Mouse (Mus musculus) CH12.LX (cell line): ENCODE measurements around the gene Irgm2.

Source experiments
- CTCF ChIP-seq, 2 experiments: IDR thresholded peaks in 1 of 2; conservative IDR thresholded peaks in 1 of 2; 2 replicates each; pipeline ENCODE4 v1.5.1; 2011 to 2012; ENCODE audit warnings: low read depth in 2 of 2, low read length in 2 of 2, improper control_type of control experiment in 1 of 2, inconsistent platforms in 1 of 2, mild to moderate bottlenecking in 1 of 2, moderate library complexity in 1 of 2
- EP300 ChIP-seq: IDR thresholded peaks from 2 replicates; pipeline ENCODE4 v1.6.1; 2011; ENCODE audit warnings: low read length, improper control_type of control experiment
- GABPA ChIP-seq: IDR thresholded peaks from 2 replicates; pipeline ENCODE4 v1.6.1; 2012; ENCODE audit warnings: low read depth, low read length, improper control_type of control experiment, inconsistent platforms; ENCODE audit not compliant: insufficient replicate concordance
- MYC ChIP-seq: IDR thresholded peaks from 2 replicates; pipeline ENCODE4 v1.6.1; 2011; ENCODE audit warnings: low read depth, mild to moderate bottlenecking, improper control_type of control experiment, low read length
- POLR2A ChIP-seq: IDR thresholded peaks from 2 replicates; pipeline ENCODE4 v1.6.1; 2011; ENCODE audit warnings: low read depth, mild to moderate bottlenecking, improper control_type of control experiment, low read length

- TF ChIP-seq CTCF (conservative IDR thresholded peaks at IDR 0.05 in 1 of 2, IDR thresholded peaks at IDR 0.05 in 1 of 2; ENCODE audit: low read depth in 2 of 2, low read length in 2 of 2) (no peak), GABPA (no peak), POLR2A (no peak), EP300 (no peak), MYC (no peak)
Observed at GRCm38 (mm10) chr11:58156871-58157270, 42.5 kb upstream of the Irgm2 start.
